Mouse (Mus musculus) CH12.LX (cell line): ENCODE results near the gene Ctnnd2. TPM values are rescaled to one million over a fixed set of nuclear protein-coding genes. Genes with fewer than 3 reads are reported as not detected.
A peak's percentile ranks its signal among the peaks of the same experiment; 100 is the strongest.

Experiments used
- DNase-seq: peaks from one replicate; pipeline ENCODE4 v3.0.0-alpha.2; 2013; ENCODE audit errors: extremely low read depth
- H3K27ac ChIP-seq: 2 replicates; pipeline ENCODE4 v1.5.1; 2012; ENCODE audit warnings: low read depth, mild to moderate bottlenecking, control low read depth, moderate library complexity; ENCODE audit not compliant: insufficient read depth
- H3K27me3 ChIP-seq: replicated peaks from 2 replicates; pipeline ENCODE3; 2012; ENCODE audit warnings: inconsistent platforms
- H3K36me3 ChIP-seq, 2 experiments: replicated peaks in 1 of 2; 2 replicates each; pipeline versions ENCODE3 to v1.6.1; 2012; ENCODE audit warnings: inconsistent platforms in 1 of 2, low read length in 1 of 2, mild to moderate bottlenecking in 1 of 2, mixed read lengths in 1 of 2, moderate library complexity in 1 of 2; ENCODE audit not compliant: control insufficient read depth in 1 of 2, insufficient read depth in 1 of 2
- H3K4me1 ChIP-seq, 2 experiments: 2 replicates each; pipeline ENCODE4 v1.6.1; 2012; ENCODE audit warnings: inconsistent platforms in 1 of 2, moderate library complexity in 1 of 2; ENCODE audit not compliant: insufficient read depth in 2 of 2, control insufficient read depth in 1 of 2
- H3K4me2 ChIP-seq: 2 replicates; pipeline ENCODE4 v1.6.1; 2012; ENCODE audit warnings: low read depth, mild to moderate bottlenecking, control low read depth; ENCODE audit not compliant: poor library complexity, insufficient read depth, severe bottlenecking
- H3K4me3 ChIP-seq, 3 experiments: fragments of 150-350 bp in 1 of 3; sonication (generic) in 1 of 3; replicated peaks in 1 of 3; 2 replicates each; pipeline versions ENCODE3 to v1.5.1; 2011 to 2012; ENCODE audit warnings: low read depth in 2 of 3, low read length in 2 of 3, mild to moderate bottlenecking in 2 of 3, moderate library complexity in 2 of 3, control low read depth in 1 of 3, improper control_type of control experiment in 1 of 3, inconsistent platforms in 1 of 3, mixed read lengths in 1 of 3; ENCODE audit not compliant: poor library complexity in 1 of 3
- H3K79me2 ChIP-seq: replicated peaks from 2 replicates; pipeline ENCODE4 v1.6.1; 2012; ENCODE audit warnings: mild to moderate bottlenecking, moderate library complexity; ENCODE audit not compliant: control insufficient read depth, poor library complexity, insufficient read depth, severe bottlenecking; ENCODE audit errors: extremely low read depth
- H3K9ac ChIP-seq: 2 replicates; pipeline ENCODE4 v1.6.1; 2012; ENCODE audit warnings: low read depth, mild to moderate bottlenecking, control low read depth, moderate library complexity; ENCODE audit not compliant: insufficient read depth
- H3K9me3 ChIP-seq: replicated peaks from 2 replicates; pipeline ENCODE3; 2012; ENCODE audit warnings: low read length, inconsistent platforms, mixed read lengths
- CHD1 ChIP-seq: IDR thresholded peaks from 2 replicates; pipeline ENCODE4 v1.6.1; 2012; ENCODE audit warnings: low read depth, low read length, improper control_type of control experiment, inconsistent platforms
- CTCF ChIP-seq, 2 experiments: IDR thresholded peaks in 1 of 2; conservative IDR thresholded peaks in 1 of 2; 2 replicates each; pipeline ENCODE4 v1.5.1; 2011 to 2012; ENCODE audit warnings: low read depth in 2 of 2, low read length in 2 of 2, improper control_type of control experiment in 1 of 2, inconsistent platforms in 1 of 2, mild to moderate bottlenecking in 1 of 2, moderate library complexity in 1 of 2
- EP300 ChIP-seq: IDR thresholded peaks from 2 replicates; pipeline ENCODE4 v1.6.1; 2011; ENCODE audit warnings: low read length, improper control_type of control experiment
- ETS1 ChIP-seq: conservative IDR thresholded peaks from 2 replicates; pipeline ENCODE4 v1.6.1; 2012; ENCODE audit warnings: low read depth, mild to moderate bottlenecking, inconsistent platforms, low read length, improper control_type of control experiment, moderate library complexity
- GABPA ChIP-seq: IDR thresholded peaks from 2 replicates; pipeline ENCODE4 v1.6.1; 2012; ENCODE audit warnings: low read depth, low read length, improper control_type of control experiment, inconsistent platforms; ENCODE audit not compliant: insufficient replicate concordance
- JUN ChIP-seq: IDR thresholded peaks from 2 replicates; pipeline ENCODE4 v1.6.1; 2011; ENCODE audit warnings: low read depth, mild to moderate bottlenecking, low read length, improper control_type of control experiment, moderate library complexity; ENCODE audit not compliant: insufficient read depth
- JUND ChIP-seq: conservative IDR thresholded peaks from 2 replicates; pipeline ENCODE4 v1.6.1; 2011; ENCODE audit warnings: low read depth, low read length, improper control_type of control experiment
- KAT2A ChIP-seq: IDR thresholded peaks from 2 replicates; pipeline ENCODE4 v1.6.1; 2012; ENCODE audit warnings: low read length, improper control_type of control experiment, inconsistent platforms; ENCODE audit not compliant: insufficient replicate concordance
- MAFK ChIP-seq: IDR thresholded peaks from 2 replicates; pipeline ENCODE4 v1.6.1; 2011; ENCODE audit warnings: low read length, improper control_type of control experiment; ENCODE audit not compliant: insufficient replicate concordance
- MAX ChIP-seq: IDR thresholded peaks from 2 replicates; pipeline ENCODE4 v1.6.1; 2011; ENCODE audit warnings: low read length, improper control_type of control experiment
- MAZ ChIP-seq: IDR thresholded peaks from 2 replicates; pipeline ENCODE4 v1.6.1; 2012; ENCODE audit warnings: low read depth, mild to moderate bottlenecking, inconsistent platforms, low read length, improper control_type of control experiment, moderate library complexity
- MXI1 ChIP-seq: IDR thresholded peaks from 2 replicates; pipeline ENCODE4 v1.6.1; 2011; ENCODE audit warnings: mild to moderate bottlenecking, low read depth, low read length, improper control_type of control experiment
- NRF1 ChIP-seq: IDR thresholded peaks from 2 replicates; pipeline ENCODE4 v1.6.1; 2014; ENCODE audit warnings: low read depth, mild to moderate bottlenecking, inconsistent platforms, low read length, improper control_type of control experiment, moderate library complexity
- POLR2A ChIP-seq: IDR thresholded peaks from 2 replicates; pipeline ENCODE4 v1.6.1; 2011; ENCODE audit warnings: low read depth, mild to moderate bottlenecking, improper control_type of control experiment, low read length
- POLR2AphosphoS2 ChIP-seq: IDR thresholded peaks from 2 replicates; pipeline ENCODE4 v1.6.1; 2011; ENCODE audit warnings: low read depth, low read length, improper control_type of control experiment
- RAD21 ChIP-seq: IDR thresholded peaks from 2 replicates; pipeline ENCODE4 v1.6.1; 2011; ENCODE audit warnings: low read depth, mild to moderate bottlenecking, low read length, improper control_type of control experiment, moderate library complexity
- RCOR1 ChIP-seq: conservative IDR thresholded peaks from 2 replicates; pipeline ENCODE4 v1.6.1; 2012; ENCODE audit warnings: low read depth, mild to moderate bottlenecking, inconsistent platforms, low read length, improper control_type of control experiment
- SIN3A ChIP-seq: IDR thresholded peaks from 2 replicates; pipeline ENCODE4 v1.6.1; 2012; ENCODE audit warnings: low read length, improper control_type of control experiment, inconsistent platforms
- TBP ChIP-seq: conservative IDR thresholded peaks from 2 replicates; pipeline ENCODE4 v1.6.1; 2011; ENCODE audit warnings: low read depth, low read length, improper control_type of control experiment
- USF2 ChIP-seq: conservative IDR thresholded peaks from 2 replicates; pipeline ENCODE4 v1.6.1; 2011; ENCODE audit warnings: low read depth, low read length, improper control_type of control experiment
- ZC3H11A ChIP-seq: IDR thresholded peaks from 2 replicates; pipeline ENCODE4 v1.6.1; 2012; ENCODE audit warnings: low read depth, mild to moderate bottlenecking, inconsistent platforms, low read length, improper control_type of control experiment
- ZKSCAN1 ChIP-seq: IDR thresholded peaks from 2 replicates; pipeline ENCODE4 v1.6.1; 2012; ENCODE audit warnings: low read depth, inconsistent platforms, low read length, improper control_type of control experiment, borderline replicate concordance
- dilution Hi-C: fragments of 300-500 bp; cut with MboI; formaldehyde crosslinking; loops from 2 replicates; pipeline ENCODE4 v1.14.3; 2020; ENCODE audit warnings: low sequenced_read_pairs; ENCODE audit not compliant: extremely low pct_unique_long_range_greater_than_20kb, extremely low pct_ligation_motif_present
- in situ Hi-C: fragments of 300-500 bp; cut with MboI; formaldehyde crosslinking; loops from 3 replicates; pipeline ENCODE4 v1.14.3; 2019; ENCODE audit warnings: low sequenced_read_pairs, low pct_ligation_motif_present, low pct_unique_long_range_greater_than_20kb, mixed read lengths
- polyA plus RNA-seq: library from polyadenylated mRNA; unstranded; fragments of >175 nt; gene quantifications from 2 replicates; pipeline ENCODE4 v1.2.1, GENCODE M21; 2012; ENCODE audit warnings: low read depth; ENCODE audit not compliant: insufficient read length
- total RNA-seq, 2 experiments: library from RNA; depleted of rRNA; stranded (reverse); fragments of 300-350 nt in 1 of 2; fragments of >200 nt in 1 of 2; gene quantifications; 2 replicates each; pipeline ENCODE4 v1.2.3; 2012 to 2014

Ctnnd2 gene
- total and polyA plus RNA-seq, 3 experiments: 0.23 TPM; not detected in 2

DNA sequence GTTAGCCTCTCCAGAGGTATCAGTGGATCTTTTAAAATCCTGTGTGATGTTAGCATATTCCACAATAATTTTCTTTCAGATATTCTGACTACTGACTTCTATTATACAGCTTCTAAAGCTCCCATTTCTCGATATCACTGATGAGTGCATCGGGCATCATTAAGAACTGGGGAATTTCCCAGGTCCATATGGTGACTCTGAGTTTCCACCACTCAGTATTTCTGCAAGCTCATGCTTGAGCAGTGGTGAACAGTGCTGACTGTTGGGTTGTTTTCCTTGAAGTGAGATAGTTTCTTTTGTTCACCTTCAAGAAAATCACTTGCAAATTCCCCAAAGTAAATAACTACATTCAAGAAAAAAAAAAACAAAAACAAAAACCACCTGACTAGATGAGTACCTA lies 542.4 kb downstream of the Ctnnd2 start:
- no peak overlapping the region for H3K4me3 ChIP-seq
- peak; percentile 61 for TF ChIP-seq EP300
- TF ChIP-seq CTCF (conservative IDR thresholded peaks at IDR 0.05 in 1 of 2, IDR thresholded peaks at IDR 0.05 in 1 of 2; ENCODE audit: low read depth in 2 of 2, low read length in 2 of 2): no peak
- no peak for TF ChIP-seq SIN3A
- peak; percentile 44; the same call in 1 of the 2 replicates for TF ChIP-seq ETS1
- peak; percentile 70 for TF ChIP-seq JUND
- peak; percentile 59 for TF ChIP-seq JUN
- peak; percentile 37; the same call in 1 of the 2 replicates for TF ChIP-seq MAFK
- no peaks in the 10 kb centered on the region for H3K79me2 ChIP-seq
- dilution Hi-C loops: no loop called here
- H3K9ac ChIP-seq: no peak overlapping the region
- H3K27me3 ChIP-seq: no peaks in the 10 kb centered on the region
- no peaks in the 10 kb centered on the region for H3K9me3 ChIP-seq
- peaks cover 0 to 22% of the 10 kb centered on the region in 2 experiments; a peak in 2 of 4 replicates for H3K4me1 ChIP-seq
- peak; percentile 67 for DNase-seq
- in situ Hi-C loops: no loop called here
- no peak overlapping the region for H3K27ac ChIP-seq
- no peaks in the 10 kb centered on the region for H3K36me3 ChIP-seq
- no peak overlapping the region for H3K4me2 ChIP-seq

DNA sequence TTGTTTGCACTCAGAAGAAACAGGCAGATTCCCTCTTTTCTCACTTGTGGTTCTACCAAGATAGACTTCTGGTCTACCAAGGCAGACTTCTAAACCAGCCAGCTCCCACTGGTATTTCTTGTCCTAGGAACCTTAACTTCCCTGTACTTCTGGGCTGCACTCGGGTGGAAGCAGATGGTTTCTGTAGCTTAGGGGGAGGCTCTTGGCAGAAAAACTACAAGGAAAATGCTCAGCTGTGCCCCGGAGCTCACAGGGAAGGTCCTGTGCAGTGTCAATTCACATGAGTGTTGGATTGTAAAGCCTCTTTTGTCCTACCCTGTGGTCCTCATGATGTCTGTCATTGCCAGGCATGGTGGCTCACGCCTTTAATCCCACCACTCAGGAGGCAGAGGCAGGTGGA lies 546.4 kb downstream of the Ctnnd2 start:
- TF ChIP-seq TBP (no peak), POLR2A (no peak), ZKSCAN1 (no peak), CTCF (conservative IDR thresholded peaks at IDR 0.05 in 1 of 2, IDR thresholded peaks at IDR 0.05 in 1 of 2; ENCODE audit: low read depth in 2 of 2, low read length in 2 of 2) (no peak), MAX (no peak), USF2 (no peak), RAD21 (no peak), NRF1 (no peak), CHD1 (no peak), EP300 (no peak), GABPA (no peak), JUN (no peak), RCOR1 (no peak), MAZ (no peak), JUND (no peak), ZC3H11A (no peak), MXI1 (no peak), POLR2AphosphoS2 (no peak), KAT2A (no peak)
- Histone ChIP-seq H3K4me2 (no peak overlapping the region), H3K27ac (no peak overlapping the region), H3K79me2 (no peaks in the 10 kb centered on the region), H3K4me1 (peaks cover 0 to 22% of the 10 kb centered on the region in 2 experiments; a peak in 2 of 4 replicates), H3K27me3 (no peaks in the 10 kb centered on the region), H3K9ac (no peak overlapping the region), H3K4me3 (no peak overlapping the region), H3K36me3 (no peaks in the 10 kb centered on the region), H3K9me3 (no peaks in the 10 kb centered on the region)
- dilution Hi-C loops: no loop called here
- in situ Hi-C loops: no loop called here
- no peak for DNase-seq
